Mouse (Mus musculus) megakaryocyte, embryonic 14.5 days (primary cell): Measurements from ENCODE around the gene E2f3.

Source experiments
- FLI1 ChIP-seq: IDR thresholded peaks from 2 replicates; pipeline ENCODE4 v1.6.1; 2012; ENCODE audit warnings: low read length, inconsistent platforms, mixed read lengths
- GATA1 ChIP-seq: IDR thresholded peaks from 3 replicates; pipeline ENCODE4 v1.6.1; 2012; ENCODE audit warnings: mixed read lengths, low read length, inconsistent platforms, borderline replicate concordance

- TF ChIP-seq GATA1 (no peak), FLI1 (no peak)
Observed at GRCm38 (mm10) chr13:29866780-29867179, 119.1 kb downstream of the E2f3 start.
